Mouse (Mus musculus) WW6 (cell line): Measurements from ENCODE around the gene Gfm1.

ENCODE experiments used
- DNase-seq: peaks from one replicate; pipeline ENCODE4 v3.0.0-alpha.2; 2013; ENCODE audit warnings: low read depth, low spot score

The Gfm1 gene

GRCm38 (mm10) chr3:67429999-67430380 lies at the start of gene Gfm1:
Gene Gfm1 (plus strand): TSS chr3:67430096.
- DNase-seq, result peak; percentile 59

- DNase-seq, result no peak
Observed at GRCm38 (mm10) chr3:67429338-67429998, 428 bp upstream of the Gfm1 start.

GRCm38 (mm10) chr3:67434011-67434410 lies 4.1 kb downstream of the Gfm1 start:
- DNase-seq, result no peak

- DNase-seq, result no peak
Observed at GRCm38 (mm10) chr3:67447143-67447542, 17.2 kb downstream of the Gfm1 start.

- DNase-seq, result no peak
Observed at GRCm38 (mm10) chr3:67449660-67450059, 19.8 kb downstream of the Gfm1 start.

GRCm38 (mm10) chr3:67450601-67451210 lies 20.8 kb downstream of the Gfm1 start:
- DNase-seq, result no peak

- no peak for DNase-seq
Observed at GRCm38 (mm10) chr3:67459881-67460280, 30.0 kb downstream of the Gfm1 start.

GRCm38 (mm10) chr3:67462015-67462414 lies 32.1 kb downstream of the Gfm1 start:
- no peak for DNase-seq

- DNase-seq, result no peak
Observed at GRCm38 (mm10) chr3:67462578-67462977, 32.7 kb downstream of the Gfm1 start.

- no peak for DNase-seq
Observed at GRCm38 (mm10) chr3:67463001-67463400, 33.1 kb downstream of the Gfm1 start.

- peak; percentile 40 for DNase-seq
Observed at GRCm38 (mm10) chr3:67463450-67464372, 33.8 kb downstream of the Gfm1 start, which contains the start of gene Lxn. Gene Lxn (minus strand): TSS chr3:67463926.

GRCm38 (mm10) chr3:67466576-67466975 lies 36.7 kb downstream of the Gfm1 start:
- no peak for DNase-seq

- DNase-seq, result no peak
Observed at GRCm38 (mm10) chr3:67467281-67467680, 37.4 kb downstream of the Gfm1 start.

- DNase-seq, result no peak
Observed at GRCm38 (mm10) chr3:67471408-67472127, 41.7 kb downstream of the Gfm1 start.

GRCm38 (mm10) chr3:67473438-67473837 lies 43.5 kb downstream of the Gfm1 start:
- no peak for DNase-seq

GRCm38 (mm10) chr3:67479806-67480205 lies 49.9 kb downstream of the Gfm1 start:
- no peak for DNase-seq

GRCm38 (mm10) chr3:67482400-67482799 lies 52.5 kb downstream of the Gfm1 start:
- DNase-seq, result no peak

GRCm38 (mm10) chr3:67485233-67485632 lies 55.3 kb downstream of the Gfm1 start:
- DNase-seq, result no peak

- no peak for DNase-seq
Observed at GRCm38 (mm10) chr3:67490156-67490555, 60.3 kb downstream of the Gfm1 start.

- no peak for DNase-seq
Observed at GRCm38 (mm10) chr3:67492086-67492869, 62.4 kb downstream of the Gfm1 start.

- no peak for DNase-seq
Observed at GRCm38 (mm10) chr3:67493132-67493531, 63.2 kb downstream of the Gfm1 start.
